Mouse (Mus musculus): ENCODE data around the gene Anxa11. TPM values are rescaled to one million over a fixed set of nuclear protein-coding genes. Genes with fewer than 3 reads are reported as not detected.
"Not testable (repeated sequence)": the region's sequence is repeated elsewhere in the genome, so short reads cannot be mapped to it uniquely, and the experiment has no call there.

Gene Anxa11
- polyA plus RNA-seq (2015; fragmentation: Nextera tagmentation; extraction: Ambion mirVana): 29.4 and 29.6 TPM in 2 replicates

- Histone ChIP-seq H3K4me1 (peaks cover 14% of the 10 kb centered on the region), H3K27ac (replicated peaks) (peak within 1 kb of the TSS; percentile 40), H3K36me3 (no peaks in the 10 kb centered on the region), H3K27me3 (no peaks in the 10 kb centered on the region), H3K9me3 (replicated peaks) (no peaks in the 10 kb centered on the region), H3K9ac (peak within 1 kb of the TSS; percentile 63), H3K4me2 (replicated peaks) (peak within 1 kb of the TSS; percentile 95), H3K4me3 (replicated peaks) (peak within 1 kb of the TSS; percentile 73)
- peak; percentile 79 for ATAC-seq (ENCODE audit: insufficient number of reproducible peaks, low FRiP score, low TSS enrichment, low read depth)
- 2% methylated on average over 54 of the region's 54 CpGs for WGBS
These were observed at the start of gene Anxa11 for GRCm38 (mm10) chr14:25841991-25842687. Gene Anxa11 (plus strand): TSS chr14:25842156.

- peaks cover 17% of the 10 kb centered on the region for H3K4me1 ChIP-seq
- no peaks in the 10 kb centered on the region for H3K36me3 ChIP-seq
- no peak overlapping the region for H3K27ac ChIP-seq (replicated peaks)
- no peak overlapping the region for H3K9ac ChIP-seq
- ATAC-seq (ENCODE audit: insufficient number of reproducible peaks, low FRiP score, low TSS enrichment, low read depth): no peak
- H3K9me3 ChIP-seq (replicated peaks): no peaks in the 10 kb centered on the region
- no peak overlapping the region for H3K4me2 ChIP-seq (replicated peaks)
- H3K27me3 ChIP-seq: no peaks in the 10 kb centered on the region
- 96% methylated on average over 2 of the region's 2 CpGs for WGBS
- H3K4me3 ChIP-seq (replicated peaks): no peak overlapping the region
These were observed 47.6 kb upstream of the Anxa11 start for GRCm38 (mm10) chr14:25794331-25794730.

- Histone ChIP-seq H3K4me3 (replicated peaks) (no peak overlapping the region), H3K9me3 (replicated peaks) (no peaks in the 10 kb centered on the region), H3K4me2 (replicated peaks) (0 out of 2 replicates have a peak overlapping the region, but pooled peaks have one; percentile 6), H3K27me3 (no peaks in the 10 kb centered on the region), H3K27ac (replicated peaks) (peak overlapping the region; percentile 79), H3K36me3 (no peaks in the 10 kb centered on the region), H3K9ac (no peak overlapping the region), H3K4me1 (peaks cover 21% of the 10 kb centered on the region)
- WGBS: 38% methylated on average over 6 of the region's 6 CpGs
- ATAC-seq (ENCODE audit: insufficient number of reproducible peaks, low FRiP score, low TSS enrichment, low read depth): no peak
These were observed 46.9 kb upstream of the Anxa11 start for GRCm38 (mm10) chr14:25795067-25795466.

- Histone ChIP-seq H3K27me3 (no peaks in the 10 kb centered on the region), H3K9me3 (replicated peaks) (no peaks in the 10 kb centered on the region), H3K9ac (no peak overlapping the region), H3K4me2 (replicated peaks) (0 out of 2 replicates have a peak overlapping the region, but pooled peaks have one; percentile 6), H3K27ac (replicated peaks) (peak overlapping the region; percentile 79), H3K36me3 (no peaks in the 10 kb centered on the region), H3K4me3 (replicated peaks) (no peak overlapping the region), H3K4me1 (peaks cover 22% of the 10 kb centered on the region)
- ATAC-seq (ENCODE audit: insufficient number of reproducible peaks, low FRiP score, low TSS enrichment, low read depth): peak; percentile 89
- 16% methylated on average over 10 of the region's 10 CpGs for WGBS
These were observed 46.3 kb upstream of the Anxa11 start for GRCm38 (mm10) chr14:25795561-25796174.

GRCm38 (mm10) chr14:25796619-25797018 is 45.3 kb upstream of the Anxa11 start:
- ATAC-seq (ENCODE audit: insufficient number of reproducible peaks, low FRiP score, low TSS enrichment, low read depth): peak; percentile 15; the same call in 1 of the 2 replicates
- Histone ChIP-seq H3K9me3 (replicated peaks) (no peaks in the 10 kb centered on the region), H3K9ac (no peak overlapping the region), H3K36me3 (no peaks in the 10 kb centered on the region), H3K4me2 (replicated peaks) (no peak overlapping the region), H3K4me3 (replicated peaks) (no peak overlapping the region), H3K4me1 (peaks cover 22% of the 10 kb centered on the region), H3K27me3 (no peaks in the 10 kb centered on the region), H3K27ac (replicated peaks) (peak overlapping the region; percentile 65)
- 37% methylated on average over 7 of the region's 7 CpGs for WGBS

- H3K36me3 ChIP-seq: no peaks in the 10 kb centered on the region
- no peak overlapping the region for H3K4me3 ChIP-seq (replicated peaks)
- H3K27ac ChIP-seq (replicated peaks): no peak overlapping the region
- no peak overlapping the region for H3K9ac ChIP-seq
- peaks cover 27% of the 10 kb centered on the region for H3K4me1 ChIP-seq
- H3K4me2 ChIP-seq (replicated peaks): 0 out of 2 replicates have a peak overlapping the region, but pooled peaks have one; percentile 30
- H3K27me3 ChIP-seq: no peaks in the 10 kb centered on the region
- 24% methylated on average over 19 of the region's 19 CpGs for WGBS
- ATAC-seq (ENCODE audit: insufficient number of reproducible peaks, low FRiP score, low TSS enrichment, low read depth): no peak
- H3K9me3 ChIP-seq (replicated peaks): no peaks in the 10 kb centered on the region
These were observed 41.6 kb upstream of the Anxa11 start for GRCm38 (mm10) chr14:25800166-25800960.

GRCm38 (mm10) chr14:25802511-25802910 is 39.4 kb upstream of the Anxa11 start:
- Histone ChIP-seq H3K9me3 (replicated peaks) (no peaks in the 10 kb centered on the region), H3K4me2 (replicated peaks) (no peak overlapping the region), H3K4me1 (peaks cover 20% of the 10 kb centered on the region), H3K27ac (replicated peaks) (no peak overlapping the region), H3K36me3 (no peaks in the 10 kb centered on the region), H3K9ac (no peak overlapping the region), H3K4me3 (replicated peaks) (no peak overlapping the region), H3K27me3 (no peaks in the 10 kb centered on the region)
- ATAC-seq (ENCODE audit: insufficient number of reproducible peaks, low FRiP score, low TSS enrichment, low read depth): no peak

- Histone ChIP-seq H3K4me3 (replicated peaks) (no peak overlapping the region), H3K9me3 (replicated peaks) (no peaks in the 10 kb centered on the region), H3K27me3 (no peaks in the 10 kb centered on the region), H3K36me3 (no peaks in the 10 kb centered on the region), H3K27ac (replicated peaks) (no peak overlapping the region), H3K4me2 (replicated peaks) (no peak overlapping the region), H3K9ac (no peak overlapping the region), H3K4me1 (peaks cover 20% of the 10 kb centered on the region)
- ATAC-seq (ENCODE audit: insufficient number of reproducible peaks, low FRiP score, low TSS enrichment, low read depth): no peak
- 27% methylated on average over 3 of the region's 3 CpGs for whole genome bisulfite sequencing
These were observed 38.6 kb upstream of the Anxa11 start for GRCm38 (mm10) chr14:25803246-25803809.

- no peaks in the 10 kb centered on the region for H3K9me3 ChIP-seq (replicated peaks)
- H3K27ac ChIP-seq (replicated peaks): 0 out of 2 replicates have a peak overlapping the region, but pooled peaks have one; percentile 1
- no peak overlapping the region for H3K4me2 ChIP-seq (replicated peaks)
- WGBS: 62% methylated on average over 7 of the region's 7 CpGs
- peaks cover 16% of the 10 kb centered on the region for H3K4me1 ChIP-seq
- no peak overlapping the region for H3K4me3 ChIP-seq (replicated peaks)
- ATAC-seq (ENCODE audit: insufficient number of reproducible peaks, low FRiP score, low TSS enrichment, low read depth): peak; percentile 37; the same call in 1 of the 2 replicates
- H3K27me3 ChIP-seq: no peaks in the 10 kb centered on the region
- no peak overlapping the region for H3K9ac ChIP-seq
- H3K36me3 ChIP-seq: no peaks in the 10 kb centered on the region
These were observed 36.1 kb upstream of the Anxa11 start for GRCm38 (mm10) chr14:25805871-25806270.

- no peak overlapping the region for H3K9ac ChIP-seq
- H3K4me3 ChIP-seq (replicated peaks): no peak overlapping the region
- 88% methylated on average over 7 of the region's 7 CpGs for WGBS
- H3K27me3 ChIP-seq: no peaks in the 10 kb centered on the region
- H3K4me1 ChIP-seq: peaks cover 16% of the 10 kb centered on the region
- no peak for ATAC-seq (ENCODE audit: insufficient number of reproducible peaks, low FRiP score, low TSS enrichment, low read depth)
- H3K36me3 ChIP-seq: no peaks in the 10 kb centered on the region
- H3K4me2 ChIP-seq (replicated peaks): no peak overlapping the region
- no peak overlapping the region for H3K27ac ChIP-seq (replicated peaks)
- H3K9me3 ChIP-seq (replicated peaks): no peaks in the 10 kb centered on the region
These were observed 35.4 kb upstream of the Anxa11 start for GRCm38 (mm10) chr14:25806561-25806960.

GRCm38 (mm10) chr14:25811026-25811425 is 30.9 kb upstream of the Anxa11 start:
- H3K36me3 ChIP-seq; H3K27me3 ChIP-seq; H3K4me1 ChIP-seq; H3K9me3 ChIP-seq (replicated peaks); H3K4me3 ChIP-seq (replicated peaks); H3K9ac ChIP-seq; ATAC-seq (ENCODE audit: insufficient number of reproducible peaks, low FRiP score, low TSS enrichment, low read depth); H3K4me2 ChIP-seq (replicated peaks); H3K27ac ChIP-seq (replicated peaks): not testable (repeated sequence)
- WGBS: 65% methylated on average over 1 of the region's 1 CpGs
